Mouse (Mus musculus): Measurements from ENCODE around the gene Krtap19-5.

DNA sequence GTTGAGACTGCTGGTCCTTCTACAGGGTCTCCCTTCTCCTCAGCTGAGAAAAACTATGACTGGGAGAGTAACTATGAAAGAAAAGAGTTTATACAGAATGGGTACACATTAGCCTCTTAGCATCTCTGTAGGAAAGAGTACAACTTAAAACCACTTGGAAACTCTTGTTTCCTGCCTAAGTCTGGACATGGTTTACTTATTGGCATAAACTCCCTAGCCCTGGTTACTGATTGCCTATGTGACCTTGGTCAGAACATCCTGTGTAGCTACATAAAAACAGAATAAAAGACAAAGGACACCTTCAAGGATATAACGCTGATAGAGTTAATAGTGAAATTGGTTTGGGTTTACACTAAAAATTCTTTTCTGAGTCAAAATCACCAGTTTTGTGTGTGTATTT lies 48.9 kb downstream of the Krtap19-5 start:
- TF ChIP-seq POLR2A (IDR thresholded peaks at IDR 0.05; ENCODE audit: control insufficient read depth in 1 of 2, insufficient read depth in 1 of 2, low read depth in 1 of 2, low read length in 2 of 2, poor library complexity in 1 of 2) (no peak), ZMIZ1 (IDR thresholded peaks at IDR 0.05; ENCODE audit: low read depth, low read length) (no peak), EP300 (IDR thresholded peaks at IDR 0.05; ENCODE audit: low read depth in 1 of 2, low read length in 2 of 2) (no peak), CTCF (IDR thresholded peaks at IDR 0.05 in 2 of 3, conservative IDR thresholded peaks at IDR 0.05 in 1 of 3; ENCODE audit: control insufficient read depth in 1 of 3, insufficient read depth in 1 of 3, low read depth in 2 of 3, low read length in 3 of 3, poor library complexity in 1 of 3, severe bottlenecking in 1 of 3) (no peak), GABPA (IDR thresholded peaks at IDR 0.05; ENCODE audit: low read depth, low read length) (no peak), POLR2AphosphoS5 (IDR thresholded peaks at IDR 0.05; ENCODE audit: borderline replicate concordance, low read depth, low read length) (no peak), SMC3 (IDR thresholded peaks at IDR 0.05; ENCODE audit: low read depth, low read length) (no peak), JUND (IDR thresholded peaks at IDR 0.05; ENCODE audit: low read depth, low read length) (no peak), KAT2A (conservative IDR thresholded peaks at IDR 0.05; ENCODE audit: low read depth, low read length) (no peak), ETS1 (IDR thresholded peaks at IDR 0.05; ENCODE audit: low read depth, low read length) (no peak), MAZ (IDR thresholded peaks at IDR 0.05; ENCODE audit: low read depth, low read length) (no peak), MXI1 (IDR thresholded peaks at IDR 0.05; ENCODE audit: low read depth, low read length) (no peak)

Data from MEL (cell line).